Mouse (Mus musculus): ENCODE data around the gene Dock4. TPM values are rescaled to one million over a fixed set of nuclear protein-coding genes. Genes with fewer than 3 reads are reported as not detected.
"Not testable (repeated sequence)": the region's sequence is repeated elsewhere in the genome, so short reads cannot be mapped to it uniquely, and the experiment has no call there.

The Dock4 gene
- polyA plus RNA-seq, 1 experiment = 0.56 TPM

DNA sequence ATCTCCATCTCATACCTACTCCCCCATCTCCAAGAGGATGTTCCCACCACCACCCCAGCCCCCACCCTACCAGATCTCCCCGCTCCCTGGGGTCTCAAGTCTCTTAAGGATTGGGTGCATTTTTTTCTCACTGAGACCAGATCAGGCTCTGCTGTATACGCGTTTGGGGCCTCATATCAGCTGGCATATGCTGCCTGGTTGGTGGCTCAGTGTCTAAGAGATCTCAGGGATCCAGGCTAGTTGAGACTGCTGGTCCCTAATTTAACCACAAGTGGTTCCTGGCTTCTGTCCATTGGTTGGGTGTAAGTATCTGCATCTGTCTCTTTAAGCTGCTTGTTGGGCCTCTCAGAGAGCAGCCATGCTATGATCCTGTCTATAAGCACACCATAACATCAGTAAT lies 427.0 kb downstream of the Dock4 start:
- Histone ChIP-seq H3K27me3 (ENCODE audit: control insufficient read depth, insufficient read depth, low read length) (no peaks in the 10 kb centered on the region), H3K4me1 (ENCODE audit: control insufficient read depth, insufficient read depth, low read length) (no peaks in the 10 kb centered on the region), H3K4me3 (ENCODE audit: control insufficient read depth, low read depth, low read length) (no peak overlapping the region), H3K27ac (ENCODE audit: control insufficient read depth, insufficient read depth, low read depth, low read length) (no peak overlapping the region), H3K36me3 (ENCODE audit: control insufficient read depth, insufficient read depth, low read length) (no peaks in the 10 kb centered on the region)
- TF ChIP-seq CTCF (IDR thresholded peaks at IDR 0.05; ENCODE audit: control insufficient read depth, insufficient read depth, insufficient replicate concordance, low read depth, low read length) (no peak), POLR2A (IDR thresholded peaks at IDR 0.05; ENCODE audit: control insufficient read depth, low read depth, low read length) (no peak)

GRCm38 (mm10) chr12:40873267-40873666 lies 427.5 kb downstream of the Dock4 start:
- not testable (repeated sequence) for H3K4me3 ChIP-seq (ENCODE audit: control insufficient read depth, low read depth, low read length); H3K27me3 ChIP-seq (ENCODE audit: control insufficient read depth, insufficient read depth, low read length); H3K36me3 ChIP-seq (ENCODE audit: control insufficient read depth, insufficient read depth, low read length); H3K27ac ChIP-seq (ENCODE audit: control insufficient read depth, insufficient read depth, low read depth, low read length); H3K4me1 ChIP-seq (ENCODE audit: control insufficient read depth, insufficient read depth, low read length)

GRCm38 (mm10) chr12:40884976-40885375 lies 439.2 kb downstream of the Dock4 start:
- TF ChIP-seq POLR2A (IDR thresholded peaks at IDR 0.05; ENCODE audit: control insufficient read depth, low read depth, low read length) (no peak), CTCF (IDR thresholded peaks at IDR 0.05; ENCODE audit: control insufficient read depth, insufficient read depth, insufficient replicate concordance, low read depth, low read length) (no peak)
- no peaks in the 10 kb centered on the region; the same call in 1 of the 2 replicates for H3K4me1 ChIP-seq (ENCODE audit: control insufficient read depth, insufficient read depth, low read length)
- no peaks in the 10 kb centered on the region for H3K36me3 ChIP-seq (ENCODE audit: control insufficient read depth, insufficient read depth, low read length)
- H3K27ac ChIP-seq (ENCODE audit: control insufficient read depth, insufficient read depth, low read depth, low read length) = no peak overlapping the region
- no peaks in the 10 kb centered on the region for H3K27me3 ChIP-seq (ENCODE audit: control insufficient read depth, insufficient read depth, low read length)
- no peak overlapping the region for H3K4me3 ChIP-seq (ENCODE audit: control insufficient read depth, low read depth, low read length)

DNA sequence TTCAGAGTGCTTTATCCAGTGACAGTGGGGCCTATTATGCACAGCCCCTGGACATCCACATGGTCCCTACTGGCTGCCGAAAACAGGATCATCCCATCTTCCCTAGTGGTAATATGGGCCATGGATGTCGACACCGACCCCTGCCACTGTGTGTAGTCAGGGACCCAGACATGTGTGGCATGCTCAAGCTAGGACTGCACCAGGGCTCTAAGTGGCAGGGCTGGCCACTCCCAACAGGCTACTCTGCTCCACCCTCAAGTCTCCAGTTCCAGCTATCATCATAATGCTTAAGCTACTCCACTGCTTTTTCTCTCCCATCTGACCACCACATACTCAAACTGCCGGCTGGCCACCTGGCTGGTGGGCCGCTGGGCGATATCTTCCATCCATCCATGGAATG lies 439.6 kb downstream of the Dock4 start:
- no peak overlapping the region for H3K27ac ChIP-seq (ENCODE audit: control insufficient read depth, insufficient read depth, low read depth, low read length)
- no peak for TF ChIP-seq CTCF (IDR thresholded peaks at IDR 0.05; ENCODE audit: control insufficient read depth, insufficient read depth, insufficient replicate concordance, low read depth, low read length)
- no peak for TF ChIP-seq POLR2A (IDR thresholded peaks at IDR 0.05; ENCODE audit: control insufficient read depth, low read depth, low read length)
- H3K4me1 ChIP-seq (ENCODE audit: control insufficient read depth, insufficient read depth, low read length) = no peaks in the 10 kb centered on the region; the same call in 1 of the 2 replicates
- no peaks in the 10 kb centered on the region for H3K27me3 ChIP-seq (ENCODE audit: control insufficient read depth, insufficient read depth, low read length)
- no peak overlapping the region for H3K4me3 ChIP-seq (ENCODE audit: control insufficient read depth, low read depth, low read length)
- no peaks in the 10 kb centered on the region for H3K36me3 ChIP-seq (ENCODE audit: control insufficient read depth, insufficient read depth, low read length)

DNA sequence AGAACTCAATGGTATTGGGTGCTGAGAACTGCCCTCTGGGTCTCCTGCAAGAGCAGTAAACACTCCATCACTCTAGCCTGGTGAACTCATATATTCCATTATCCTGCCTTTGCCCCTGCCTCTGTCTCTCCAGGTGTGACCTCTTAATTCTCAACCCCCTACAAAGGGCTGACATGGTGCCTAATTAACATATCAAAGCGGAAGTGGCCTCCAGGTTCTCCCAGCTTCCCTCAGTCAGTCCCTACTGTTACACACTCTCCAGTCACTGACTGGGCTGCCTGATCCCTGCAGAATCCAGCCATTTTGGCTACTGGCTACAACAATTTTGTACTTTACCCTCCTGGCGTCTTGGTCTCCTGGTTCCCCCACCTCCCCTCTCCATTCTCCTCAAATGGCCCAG lies 441.7 kb downstream of the Dock4 start:
- Histone ChIP-seq H3K27ac (ENCODE audit: control insufficient read depth, insufficient read depth, low read depth, low read length) (no peak overlapping the region), H3K4me1 (ENCODE audit: control insufficient read depth, insufficient read depth, low read length) (no peaks in the 10 kb centered on the region; the same call in 1 of the 2 replicates), H3K27me3 (ENCODE audit: control insufficient read depth, insufficient read depth, low read length) (no peaks in the 10 kb centered on the region), H3K4me3 (ENCODE audit: control insufficient read depth, low read depth, low read length) (peak overlapping the region; percentile 8; the same call in 1 of the 2 replicates), H3K36me3 (ENCODE audit: control insufficient read depth, insufficient read depth, low read length) (no peaks in the 10 kb centered on the region)
- TF ChIP-seq CTCF (IDR thresholded peaks at IDR 0.05; ENCODE audit: control insufficient read depth, insufficient read depth, insufficient replicate concordance, low read depth, low read length) = no peak

- Histone ChIP-seq H3K27me3 (ENCODE audit: control insufficient read depth, insufficient read depth, low read length) (no peaks in the 10 kb centered on the region), H3K4me1 (ENCODE audit: control insufficient read depth, insufficient read depth, low read length) (no peaks in the 10 kb centered on the region; the same call in 1 of the 2 replicates), H3K36me3 (ENCODE audit: control insufficient read depth, insufficient read depth, low read length) (no peaks in the 10 kb centered on the region), H3K4me3 (ENCODE audit: control insufficient read depth, low read depth, low read length) (no peak overlapping the region), H3K27ac (ENCODE audit: control insufficient read depth, insufficient read depth, low read depth, low read length) (no peak overlapping the region)
- TF ChIP-seq POLR2A (IDR thresholded peaks at IDR 0.05; ENCODE audit: control insufficient read depth, low read depth, low read length) (no peak), CTCF (IDR thresholded peaks at IDR 0.05; ENCODE audit: control insufficient read depth, insufficient read depth, insufficient replicate concordance, low read depth, low read length) (no peak)
These were observed 442.6 kb downstream of the Dock4 start for GRCm38 (mm10) chr12:40888261-40888791.

DNA sequence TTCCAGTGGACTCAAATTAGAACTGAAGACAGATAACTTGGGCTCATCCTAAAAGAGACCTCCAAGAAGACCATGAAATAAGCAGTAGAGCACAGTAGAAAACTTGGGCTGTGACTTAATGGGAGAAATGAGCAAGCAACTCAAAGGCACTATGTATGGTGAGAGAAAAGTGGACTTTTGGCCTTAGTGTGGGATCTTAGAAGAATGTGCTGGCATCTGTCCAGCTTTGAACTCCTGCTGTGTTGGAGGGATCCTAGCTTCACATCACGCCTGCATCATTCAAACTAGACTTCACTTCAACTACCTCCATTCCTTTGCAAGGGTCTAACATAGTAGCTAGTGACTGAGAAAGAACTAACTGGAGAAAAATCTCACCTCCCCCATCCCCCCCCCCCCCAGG lies 443.1 kb downstream of the Dock4 start:
- Histone ChIP-seq H3K27me3 (ENCODE audit: control insufficient read depth, insufficient read depth, low read length) (no peaks in the 10 kb centered on the region), H3K36me3 (ENCODE audit: control insufficient read depth, insufficient read depth, low read length) (no peaks in the 10 kb centered on the region), H3K4me3 (ENCODE audit: control insufficient read depth, low read depth, low read length) (no peak overlapping the region), H3K27ac (ENCODE audit: control insufficient read depth, insufficient read depth, low read depth, low read length) (no peak overlapping the region), H3K4me1 (ENCODE audit: control insufficient read depth, insufficient read depth, low read length) (no peaks in the 10 kb centered on the region; the same call in 1 of the 2 replicates)
- TF ChIP-seq CTCF (IDR thresholded peaks at IDR 0.05; ENCODE audit: control insufficient read depth, insufficient read depth, insufficient replicate concordance, low read depth, low read length) (no peak), POLR2A (IDR thresholded peaks at IDR 0.05; ENCODE audit: control insufficient read depth, low read depth, low read length) (no peak)

DNA sequence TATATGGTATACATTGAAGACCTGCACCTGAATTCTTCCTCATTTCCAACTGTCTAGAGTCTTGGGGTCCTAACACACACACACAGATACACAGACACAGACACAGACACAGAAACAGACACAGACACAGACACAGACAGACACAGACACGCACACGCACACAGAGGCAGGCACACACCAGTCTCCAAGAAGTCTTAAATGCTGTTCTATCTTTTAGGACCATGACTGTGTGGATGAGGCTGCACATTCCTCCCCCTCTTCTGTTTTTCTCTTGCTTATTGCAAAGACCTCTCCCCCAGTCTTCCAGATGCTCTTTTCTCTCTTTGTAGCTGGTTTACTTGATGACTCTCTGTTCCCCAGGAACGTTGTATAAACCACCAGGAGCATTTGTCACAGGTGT lies 443.8 kb downstream of the Dock4 start:
- Histone ChIP-seq H3K36me3 (ENCODE audit: control insufficient read depth, insufficient read depth, low read length) (no peaks in the 10 kb centered on the region), H3K27me3 (ENCODE audit: control insufficient read depth, insufficient read depth, low read length) (no peaks in the 10 kb centered on the region), H3K4me1 (ENCODE audit: control insufficient read depth, insufficient read depth, low read length) (no peaks in the 10 kb centered on the region; the same call in 1 of the 2 replicates), H3K27ac (ENCODE audit: control insufficient read depth, insufficient read depth, low read depth, low read length) (no peak overlapping the region), H3K4me3 (ENCODE audit: control insufficient read depth, low read depth, low read length) (no peak overlapping the region)
- TF ChIP-seq POLR2A (IDR thresholded peaks at IDR 0.05; ENCODE audit: control insufficient read depth, low read depth, low read length) (no peak), CTCF (IDR thresholded peaks at IDR 0.05; ENCODE audit: control insufficient read depth, insufficient read depth, insufficient replicate concordance, low read depth, low read length) (no peak)
